Mouse (Mus musculus) adrenal gland, postnatal 10 days (tissue): ENCODE measurements at regions not wholly inside any gene's neighbourhood (a gene's known extent, or its start where the extent isn't known, plus 50 kb on each side); places are given as distances from the start of the nearest gene placed in this dataset.
A peak's percentile ranks its signal among the peaks of the same experiment; 100 is the strongest.

Experiments
- DNase-seq: peaks from one replicate; pipeline ENCODE4 v3.0.0; 2021; ENCODE audit warnings: mixed read lengths

DNA sequence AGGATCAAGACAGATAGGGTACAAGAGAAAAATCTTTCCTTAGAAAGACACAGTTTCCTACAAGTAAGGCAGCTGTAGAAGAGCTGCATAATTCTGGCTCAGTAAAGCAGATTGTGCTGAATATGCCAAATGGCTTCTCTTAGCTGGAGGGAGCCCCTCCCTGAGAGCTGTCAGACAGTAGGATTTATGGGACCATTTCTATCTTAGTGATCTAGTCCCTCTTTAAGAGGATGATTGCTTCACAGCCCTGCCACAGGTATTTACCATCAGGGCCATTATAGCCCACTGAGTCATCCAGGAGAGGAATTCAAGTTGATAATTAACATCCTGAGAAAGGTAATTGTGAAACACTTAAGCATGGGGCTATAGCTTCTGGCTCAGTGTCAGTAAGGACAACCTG, 101.5 kb upstream of the Cypt1 start:
- DNase-seq = no peak

- no peak for DNase-seq
Measured at GRCm38 (mm10) chrX:16421663-16422062, 101.0 kb upstream of the Cypt1 start.

DNA sequence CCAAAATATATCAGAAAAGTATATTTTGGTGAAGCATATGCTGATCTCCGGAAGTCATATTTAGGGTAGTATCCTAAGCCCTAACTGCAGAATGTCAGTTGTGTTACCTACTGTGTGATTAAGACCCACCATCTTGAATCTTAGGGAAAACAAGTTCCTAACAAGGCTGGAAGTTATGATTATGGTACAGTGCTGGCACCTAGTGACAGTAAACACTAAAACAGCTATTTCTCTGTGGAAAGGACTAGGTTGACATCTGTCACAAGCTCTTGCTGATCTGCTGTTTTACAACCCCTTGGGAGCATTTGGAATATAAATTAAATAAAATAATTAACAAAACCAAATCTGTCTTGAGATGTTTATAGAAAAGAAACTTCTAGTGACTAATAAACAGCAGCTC, 84.6 kb upstream of the Cypt1 start:
- no peak for DNase-seq

DNA sequence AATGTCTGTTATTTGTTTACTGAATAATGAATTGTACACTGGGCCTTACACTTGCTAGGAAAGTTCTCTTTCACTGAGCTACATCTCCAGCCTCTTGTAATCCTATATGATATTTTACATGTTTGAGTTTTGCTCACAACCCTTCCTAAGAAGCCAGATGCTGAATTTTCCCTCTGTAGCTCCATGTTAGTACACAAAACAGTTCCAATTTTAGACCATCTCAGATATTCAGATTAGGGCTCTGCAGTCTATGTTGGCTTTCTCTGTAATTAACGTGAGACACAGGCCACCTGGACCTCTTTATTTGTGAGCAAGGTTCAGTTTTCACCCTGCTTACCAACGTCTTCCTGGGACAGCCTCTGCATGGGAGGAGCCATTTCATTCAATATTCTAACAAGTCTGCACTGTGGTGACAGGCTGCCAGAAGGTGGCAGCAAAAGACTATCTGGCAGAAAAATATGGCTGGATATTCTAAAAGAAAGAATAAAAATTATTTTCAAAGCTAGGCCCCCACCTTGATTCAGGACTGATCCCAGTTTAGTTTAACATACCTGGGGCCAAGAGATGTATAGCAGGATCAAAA, 72.1 kb upstream of the Cypt1 start:
- DNase-seq = peak; percentile 51
